Mouse (Mus musculus): Measurements from ENCODE around the gene Gm44965.
A peak's percentile ranks its signal among the peaks of the same experiment; 100 is the strongest.

Gene Gm44965

GRCm38 (mm10) chr6:48593158-48594042, at the start of gene Gm44965, which contains the start of gene Repin1:
Gm44965 (plus strand) TSS chr6:48593941.
Repin1 (plus strand) TSS chr6:48593883.
- DNase-seq (ENCODE audit: inconsistent age in 2 of 2, low spot score in 1 of 2) = peak; percentile 96 to 99

- DNase-seq (ENCODE audit: inconsistent age in 2 of 2, low spot score in 1 of 2) = no peak
These were observed 48.5 kb upstream of the Gm44965 start for GRCm38 (mm10) chr6:48545251-48545650.

GRCm38 (mm10) chr6:48546271-48546670, 47.5 kb upstream of the Gm44965 start:
- peak; percentile 9 to 78 for DNase-seq (ENCODE audit: inconsistent age in 2 of 2, low spot score in 1 of 2)

- DNase-seq (ENCODE audit: inconsistent age in 2 of 2, low spot score in 1 of 2) = peak; percentile 6 to 45
These were observed 46.9 kb upstream of the Gm44965 start for GRCm38 (mm10) chr6:48546858-48547257.

- DNase-seq (ENCODE audit: inconsistent age in 2 of 2, low spot score in 1 of 2) = no peak
These were observed 45.4 kb upstream of the Gm44965 start for GRCm38 (mm10) chr6:48548314-48548713.

- peak; percentile 30 to 70 for DNase-seq (ENCODE audit: inconsistent age in 2 of 2, low spot score in 1 of 2)
These were observed 40.8 kb upstream of the Gm44965 start for GRCm38 (mm10) chr6:48552918-48553317.

- peak in 1 of 2 experiments; percentile 34 for DNase-seq (ENCODE audit: inconsistent age in 2 of 2, low spot score in 1 of 2)
These were observed 39.9 kb upstream of the Gm44965 start for GRCm38 (mm10) chr6:48553819-48554218.

- DNase-seq (ENCODE audit: inconsistent age in 2 of 2, low spot score in 1 of 2) = peak; percentile 98 to 99
These were observed 39.2 kb upstream of the Gm44965 start, which contains the start of gene Lrrc61 for GRCm38 (mm10) chr6:48554280-48555103. Lrrc61 (plus strand) TSS chr6:48554796.

GRCm38 (mm10) chr6:48555104-48555890, 38.4 kb upstream of the Gm44965 start:
- DNase-seq (ENCODE audit: inconsistent age in 2 of 2, low spot score in 1 of 2) = peak; percentile 65 to 71

- peak; percentile 18 to 41 for DNase-seq (ENCODE audit: inconsistent age in 2 of 2, low spot score in 1 of 2)
These were observed 37.8 kb upstream of the Gm44965 start for GRCm38 (mm10) chr6:48555956-48556355.

- DNase-seq (ENCODE audit: inconsistent age in 2 of 2, low spot score in 1 of 2) = no peak
These were observed 27.9 kb upstream of the Gm44965 start for GRCm38 (mm10) chr6:48565693-48566310.

GRCm38 (mm10) chr6:48566312-48566711, 27.4 kb upstream of the Gm44965 start:
- peak; percentile 58 to 77 for DNase-seq (ENCODE audit: inconsistent age in 2 of 2, low spot score in 1 of 2)

GRCm38 (mm10) chr6:48568036-48568984, 25.4 kb upstream of the Gm44965 start:
- peak; percentile 76 to 89 for DNase-seq (ENCODE audit: inconsistent age in 2 of 2, low spot score in 1 of 2)

- peak in 1 of 2 experiments; percentile 63 for DNase-seq (ENCODE audit: inconsistent age in 2 of 2, low spot score in 1 of 2)
These were observed 24.5 kb upstream of the Gm44965 start for GRCm38 (mm10) chr6:48569065-48569807.

GRCm38 (mm10) chr6:48572014-48572413, 21.7 kb upstream of the Gm44965 start:
- DNase-seq (ENCODE audit: inconsistent age in 2 of 2, low spot score in 1 of 2) = no peak

GRCm38 (mm10) chr6:48572572-48573061, 21.1 kb upstream of the Gm44965 start, which contains the start of gene Rarres2:
Rarres2 (minus strand) TSS chr6:48572789.
- DNase-seq (ENCODE audit: inconsistent age in 2 of 2, low spot score in 1 of 2) = peak in 1 of 2 experiments; percentile 52

- peak in 1 of 2 experiments; percentile 62 for DNase-seq (ENCODE audit: inconsistent age in 2 of 2, low spot score in 1 of 2)
These were observed 20.5 kb upstream of the Gm44965 start for GRCm38 (mm10) chr6:48573280-48573679.

- no peak for DNase-seq (ENCODE audit: inconsistent age in 2 of 2, low spot score in 1 of 2)
These were observed 19.8 kb upstream of the Gm44965 start for GRCm38 (mm10) chr6:48573981-48574380.

Measured in adrenal gland, adult (tissue).